Mouse (Mus musculus) liver, embryonic 14 days (tissue): ENCODE results near the gene Traf5. TPM values are rescaled to one million over a fixed set of nuclear protein-coding genes. Genes with fewer than 3 reads are reported as not detected.

Experiments
- polyA plus RNA-seq: library from polyadenylated mRNA; depleted of rRNA; stranded (reverse); fragments of >200 nt; gene quantifications from 2 replicates; pipeline ENCODE4 v1.2.3, GENCODE M21; 2012; rRNA removed

The Traf5 gene
- 5.6 and 5.8 TPM in 2 replicates for polyA plus RNA-seq

DNA sequence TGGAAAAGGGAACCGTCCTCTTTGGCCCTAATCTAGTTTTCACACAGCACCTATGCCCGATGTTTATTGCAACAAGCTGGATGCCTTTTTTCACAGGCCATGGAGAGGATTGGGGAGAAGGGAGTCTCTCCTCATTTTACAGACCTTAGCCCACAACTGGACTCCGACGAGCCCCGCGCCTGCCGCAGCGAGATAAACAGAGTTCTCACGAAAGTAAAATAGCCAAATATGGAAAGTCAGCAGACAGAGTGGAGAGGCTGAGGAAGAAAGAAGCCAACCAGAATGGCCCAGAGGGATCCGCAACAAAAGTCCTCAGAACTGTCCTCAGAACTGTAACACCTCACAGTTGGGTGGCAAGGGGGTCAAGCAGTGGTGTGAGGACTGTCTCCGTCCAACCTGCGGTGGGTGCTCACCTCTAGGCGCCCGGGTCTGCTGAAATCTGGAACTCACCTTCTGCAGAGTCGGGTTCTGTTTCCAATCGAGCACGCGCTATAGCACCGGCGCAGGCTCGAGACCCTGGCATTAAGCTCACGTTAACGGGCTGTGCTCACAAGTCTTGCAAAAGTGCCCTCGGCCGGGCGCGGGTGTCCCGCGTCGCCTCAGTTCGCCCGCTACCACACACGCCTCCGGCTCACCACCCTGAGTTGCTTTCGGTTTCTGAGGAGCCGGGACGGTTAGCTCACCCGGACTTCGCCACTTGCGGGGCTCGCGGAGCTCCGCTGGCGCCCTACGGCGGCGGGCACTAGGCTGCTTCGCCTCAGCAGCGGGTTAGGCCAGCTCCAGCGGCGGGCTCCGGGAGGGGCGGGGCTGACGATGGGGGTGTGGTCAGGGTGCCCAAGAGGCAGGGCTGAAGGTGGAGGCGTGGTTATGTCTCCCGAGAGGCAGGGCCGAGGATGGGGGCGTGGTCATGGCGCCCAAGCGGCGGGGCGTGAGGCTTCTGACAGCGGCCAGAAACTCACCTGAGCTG lies at the start of gene Traf5:
Gene Traf5, minus strand, starts transcription at position 754 of the 967 bp plus-strand sequence.

DNA sequence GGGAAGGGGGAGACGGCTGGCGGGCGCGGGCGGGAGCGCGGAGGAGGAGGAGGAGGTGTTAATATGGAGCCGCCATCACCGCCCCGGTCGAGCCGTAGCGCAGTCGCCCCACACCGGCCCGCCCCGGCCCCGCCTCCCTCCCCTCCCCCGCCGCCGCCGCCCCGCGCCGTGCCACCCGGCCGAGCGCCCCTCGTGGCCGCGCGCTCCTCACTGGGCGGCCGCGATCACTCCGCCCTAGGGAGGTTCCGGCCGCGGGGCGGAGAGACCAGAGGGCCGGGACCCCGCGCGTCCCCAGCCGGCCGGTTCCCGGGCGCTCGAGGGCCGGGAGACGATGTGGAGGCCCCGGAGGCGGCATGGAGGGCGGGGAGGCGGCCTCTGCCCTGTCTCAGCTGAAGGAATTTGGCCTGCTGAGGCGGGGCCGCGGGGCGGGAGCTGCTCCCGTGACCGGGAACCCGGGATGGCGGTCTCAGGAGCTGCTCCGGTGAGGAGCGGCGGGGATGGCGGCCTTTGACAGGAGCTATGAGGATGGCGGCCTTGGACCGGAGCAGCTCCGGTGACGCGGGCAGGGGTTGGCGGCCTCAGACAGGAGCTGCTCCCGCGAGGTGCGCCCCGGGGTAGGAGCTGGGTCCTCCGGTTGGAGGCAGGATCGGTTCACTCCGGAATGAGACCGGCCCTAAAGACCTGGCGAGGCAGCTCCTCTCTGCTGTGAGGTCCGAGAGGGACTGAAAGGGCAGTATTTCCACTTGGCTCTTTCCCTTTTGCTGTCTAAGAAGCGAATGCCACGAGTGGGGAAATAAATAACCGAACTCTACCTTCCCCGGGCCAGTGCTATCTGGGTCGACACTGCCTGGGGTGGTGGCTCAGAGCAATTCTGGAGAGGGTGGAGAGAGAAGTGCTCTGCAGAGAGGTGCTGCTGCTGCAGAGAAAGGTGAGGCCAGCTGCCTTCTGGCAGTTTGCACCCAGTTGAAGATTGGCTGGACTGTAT lies 45.9 kb upstream of the Traf5 start, which contains the start of gene Rcor3:
Gene Rcor3, minus strand, starts transcription at position 137 of the 985 bp plus-strand sequence.

DNA sequence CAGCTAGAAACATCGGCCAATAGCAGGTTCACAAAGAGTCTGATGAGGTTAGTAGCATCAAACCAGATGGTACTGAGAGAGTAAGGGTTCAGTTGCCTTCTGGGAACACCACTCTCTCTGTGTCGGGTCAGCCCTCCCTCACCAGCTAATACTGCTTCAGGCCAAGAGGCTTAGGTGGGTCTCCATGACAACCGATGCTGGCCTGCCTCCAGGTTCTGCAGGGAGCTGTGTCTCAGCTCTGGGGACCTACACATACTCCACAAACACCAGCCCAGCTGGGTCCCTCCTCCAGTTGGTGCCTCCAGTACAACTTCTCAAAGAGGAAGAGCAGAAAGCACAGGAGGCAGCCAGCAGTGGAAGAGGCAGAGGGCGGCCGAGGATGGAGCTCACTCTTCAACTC lies 115.2 kb downstream of the Traf5 start, which contains the start of gene Rd3:
Gene Rd3, plus strand, starts transcription at position 184 of the 400 bp plus-strand sequence.

Other genes with a start within 250 kb of the Traf5 start
- 5.4 and 6.6 TPM in 2 replicates for gene Slc30a1, start 185.8 kb downstream of the Traf5 start, polyA plus RNA-seq
- gene Rd3, start 115.2 kb downstream of the Traf5 start, polyA plus RNA-seq, result 0.02 and 0.05 TPM in 2 replicates
- 8.7 and 9.6 TPM in 2 replicates for gene Rcor3, start 45.5 kb upstream of the Traf5 start, polyA plus RNA-seq
- gene Kcnh1, start 98.2 kb upstream of the Traf5 start, polyA plus RNA-seq, result 0.01 TPM in 2 replicates